Mouse (Mus musculus) hindbrain, embryonic 16.5 days (tissue): Measurements from ENCODE around the gene Grid1. TPM values are rescaled to one million over a fixed set of nuclear protein-coding genes. Genes with fewer than 3 reads are reported as not detected.
A peak's percentile ranks its signal among the peaks of the same experiment; 100 is the strongest.

Source experiments
- ATAC-seq: fragments of 200-750 bp; cut with Nextera tagmentation; 2 replicates; pipeline ENCODE4 v1.8.0; 2017; ENCODE audit warnings: moderate TSS enrichment, moderate library complexity
- H3K27ac ChIP-seq: fragments of 300-500 bp; sonication (generic); 2 replicates; pipeline ENCODE4 v1.5.1; 2014; ENCODE audit warnings: low read depth, mild to moderate bottlenecking, control low read depth, low read length, moderate library complexity
- H3K27me3 ChIP-seq: fragments of 300-500 bp; sonication (generic); replicated peaks from 2 replicates; pipeline ENCODE4 v1.6.1; 2014; ENCODE audit warnings: low read length; ENCODE audit not compliant: control insufficient read depth, insufficient read depth
- H3K36me3 ChIP-seq: fragments of 300-500 bp; sonication (generic); 2 replicates; pipeline ENCODE4 v1.6.1; 2014; ENCODE audit warnings: mild to moderate bottlenecking, low read length, moderate library complexity, mixed read lengths; ENCODE audit not compliant: control insufficient read depth, insufficient read depth
- H3K4me1 ChIP-seq: fragments of 300-500 bp; sonication (generic); 2 replicates; pipeline ENCODE4 v1.6.1; 2014; ENCODE audit warnings: low read depth, low read length; ENCODE audit not compliant: control insufficient read depth, insufficient read depth
- H3K4me2 ChIP-seq: fragments of 300-500 bp; sonication (generic); 2 replicates; pipeline ENCODE4 v1.6.1; 2014; ENCODE audit warnings: mild to moderate bottlenecking, low read length, control low read depth, moderate library complexity
- H3K4me3 ChIP-seq: fragments of 300-500 bp; sonication (generic); 2 replicates; pipeline ENCODE4 v1.5.1; 2014; ENCODE audit warnings: mild to moderate bottlenecking, low read length, control low read depth, moderate library complexity
- H3K9ac ChIP-seq: fragments of 300-500 bp; sonication (generic); 2 replicates; pipeline ENCODE4 v1.6.1; 2014; ENCODE audit warnings: low read depth, mild to moderate bottlenecking, control low read depth, low read length, moderate library complexity
- H3K9me3 ChIP-seq: fragments of 300-500 bp; sonication (generic); 2 replicates; pipeline ENCODE4 v1.6.1; 2014; ENCODE audit warnings: mild to moderate bottlenecking, low read length, moderate library complexity; ENCODE audit not compliant: control insufficient read depth
- WGBS: fragments of 180-500 bp; shearing (Covaris S2); extraction: QIAGEN DNeasy Blood & Tissue Kit; methylation state at CpG from one replicate; pipeline ENCODE4 v1.1.7; 2014; 5-methylcytosine and 5-hydroxymethylcytosine counted together
- microRNA counts: library from miRNA; unstranded; fragments of <30 nt; microRNA quantifications from one replicate; lab custom pipeline; 2016
- microRNA-seq: library from miRNA; unstranded; fragments of <30 nt; microRNA quantifications from one replicate; pipeline ENCODE4, GENCODE M21; 2017
- polyA plus RNA-seq: library from polyadenylated mRNA; unstranded; fragments of >200 nt; fragmentation: Nextera tagmentation; extraction: Ambion mirVana; gene quantifications from 2 replicates; pipeline ENCODE4 v1.2.1, GENCODE M21; 2015

Grid1 gene
- polyA plus RNA-seq, 1 experiment from 2014 or later = 7.1 TPM

GRCm38 (mm10) chr14:35575285-35575684 is 755.4 kb downstream of the Grid1 start:
- no peaks in the 10 kb centered on the region; the same call in 1 of the 2 replicates for H3K4me1 ChIP-seq
- no peak overlapping the region for H3K4me2 ChIP-seq
- no peaks in the 10 kb centered on the region for H3K9me3 ChIP-seq
- ATAC-seq = no peak
- H3K27me3 ChIP-seq = no peaks in the 10 kb centered on the region
- no peak overlapping the region for H3K9ac ChIP-seq
- H3K36me3 ChIP-seq = no peaks in the 10 kb centered on the region; the same call in 1 of the 2 replicates
- no peak overlapping the region for H3K4me3 ChIP-seq
- WGBS = 52% methylated on average over 6 of the region's 6 CpGs
- no peak overlapping the region for H3K27ac ChIP-seq

- H3K4me1 ChIP-seq = no peaks in the 10 kb centered on the region
- H3K4me2 ChIP-seq = no peak overlapping the region
- no peak overlapping the region for H3K27ac ChIP-seq
- H3K4me3 ChIP-seq = no peak overlapping the region
- H3K9me3 ChIP-seq = peaks cover 2% of the 10 kb centered on the region; the same call in 1 of the 2 replicates
- H3K9ac ChIP-seq = no peak overlapping the region
- no peak for ATAC-seq
- H3K36me3 ChIP-seq = no peaks in the 10 kb centered on the region
- H3K27me3 ChIP-seq = no peaks in the 10 kb centered on the region
- WGBS = 94% methylated on average over 5 of the region's 5 CpGs
Measured at GRCm38 (mm10) chr14:35625749-35626148, 805.8 kb downstream of the Grid1 start.

MicroRNA genes within 50 kb of the gene (microRNA counts, 519-probe panel; counts per million panel counts)
- 1,894 counts per million, percentile 23 among the panel's probes with 10 or more counts for microRNA mmu-miR-346 (lab: Ali Mortazavi, UCI)

Small RNAs within 50 kb of the gene (microRNA-seq; reads per million reads assigned to microRNA genes)
- gene Mir346 = 201 reads per million, percentile 58 among the genes with 10 or more reads in this experiment

Other genes starting within 250 kb of the Grid1 start
- gene Ldb3, start 231.4 kb upstream of the Grid1 start, polyA plus RNA-seq = 1.2 and 5.6 TPM in 2 replicates
- gene Opn4, start 220.0 kb upstream of the Grid1 start, polyA plus RNA-seq = 0.27 TPM in 1 of 2 replicates, not detected in the other
- 10.4 and 11.2 TPM in 2 replicates for gene Wapl, start 146.2 kb upstream of the Grid1 start, polyA plus RNA-seq